Mouse (Mus musculus) neutrophil, adult 5-6 weeks (primary cell): Measurements from ENCODE around the gene Hscb. TPM values are rescaled to one million over a fixed set of nuclear protein-coding genes. Genes with fewer than 3 reads are reported as not detected.
A peak's percentile ranks its signal among the peaks of the same experiment; 100 is the strongest.

Experiments used
- ATAC-seq: fragments of 151-379, 151-347 bp; 2 replicates; pipeline ENCODE4 v1.8.0; 2017; ENCODE audit warnings: mild to moderate bottlenecking, moderate TSS enrichment; ENCODE audit not compliant: insufficient number of reproducible peaks, poor library complexity, low FRiP score, severe bottlenecking; ENCODE audit errors: extremely low read depth
- total RNA-seq: library from RNA; stranded (forward); fragments of 200-1000 nt; gene quantifications from 2 replicates; pipeline ENCODE4 v1.2.3, GENCODE M21; 2017

The Hscb gene
- total RNA-seq, 1 experiment from 2014 or later: 28.3 TPM

GRCm38 (mm10) chr5:110797696-110798095 lies 41.9 kb downstream of the Hscb start:
- ATAC-seq: no peak

GRCm38 (mm10) chr5:110794363-110794762 lies 45.2 kb downstream of the Hscb start:
- ATAC-seq: no peak

GRCm38 (mm10) chr5:110788684-110789083 lies 50.9 kb downstream of the Hscb start:
- peak; percentile 57 for ATAC-seq

- ATAC-seq: no peak
These were observed 53.3 kb downstream of the Hscb start for GRCm38 (mm10) chr5:110786081-110786835.

GRCm38 (mm10) chr5:110783150-110783549 lies 56.4 kb downstream of the Hscb start:
- no peak for ATAC-seq

GRCm38 (mm10) chr5:110781529-110782238 lies 57.9 kb downstream of the Hscb start:
- ATAC-seq: no peak

- no peak for ATAC-seq
These were observed 58.6 kb downstream of the Hscb start for GRCm38 (mm10) chr5:110780761-110781528.

GRCm38 (mm10) chr5:110779998-110780760 lies 59.4 kb downstream of the Hscb start, which contains the start of gene Pus1:
Gene Pus1, minus strand, starts transcription at chr5:110780659.
- ATAC-seq: peak; percentile 71; the same call in 1 of the 2 replicates

GRCm38 (mm10) chr5:110779276-110779997 lies 60.1 kb downstream of the Hscb start:
- ATAC-seq: no peak

Other genes with a start within 250 kb of the Hscb start
- 11.0 and 12.0 TPM in 2 replicates for gene Noc4l, start 186.4 kb downstream of the Hscb start, total RNA-seq
- gene Ddx51, start 186.3 kb downstream of the Hscb start, total RNA-seq: 6.4 and 11.4 TPM in 2 replicates
- gene Ep400, start 69.1 kb downstream of the Hscb start, total RNA-seq: 77.6 and 95.2 TPM in 2 replicates
- gene Pus1, start 59.1 kb downstream of the Hscb start, total RNA-seq: 19.4 and 20.5 TPM in 2 replicates
- 40.4 and 56.1 TPM in 2 replicates for gene Ulk1, start 29.7 kb downstream of the Hscb start, total RNA-seq
- 6.5 and 7.8 TPM in 2 replicates for gene Chek2, start 202 bp upstream of the Hscb start, total RNA-seq
- gene Ttc28, start 40.0 kb upstream of the Hscb start, total RNA-seq: 3.7 and 6.3 TPM in 2 replicates